Mouse (Mus musculus) megakaryocyte, embryonic 14.5 days (primary cell): ENCODE results near the gene Gpt2.

Experiments used
- FLI1 ChIP-seq: IDR thresholded peaks from 2 replicates; pipeline ENCODE4 v1.6.1; 2012; ENCODE audit warnings: low read length, inconsistent platforms, mixed read lengths
- GATA1 ChIP-seq: IDR thresholded peaks from 3 replicates; pipeline ENCODE4 v1.6.1; 2012; ENCODE audit warnings: mixed read lengths, low read length, inconsistent platforms, borderline replicate concordance

DNA sequence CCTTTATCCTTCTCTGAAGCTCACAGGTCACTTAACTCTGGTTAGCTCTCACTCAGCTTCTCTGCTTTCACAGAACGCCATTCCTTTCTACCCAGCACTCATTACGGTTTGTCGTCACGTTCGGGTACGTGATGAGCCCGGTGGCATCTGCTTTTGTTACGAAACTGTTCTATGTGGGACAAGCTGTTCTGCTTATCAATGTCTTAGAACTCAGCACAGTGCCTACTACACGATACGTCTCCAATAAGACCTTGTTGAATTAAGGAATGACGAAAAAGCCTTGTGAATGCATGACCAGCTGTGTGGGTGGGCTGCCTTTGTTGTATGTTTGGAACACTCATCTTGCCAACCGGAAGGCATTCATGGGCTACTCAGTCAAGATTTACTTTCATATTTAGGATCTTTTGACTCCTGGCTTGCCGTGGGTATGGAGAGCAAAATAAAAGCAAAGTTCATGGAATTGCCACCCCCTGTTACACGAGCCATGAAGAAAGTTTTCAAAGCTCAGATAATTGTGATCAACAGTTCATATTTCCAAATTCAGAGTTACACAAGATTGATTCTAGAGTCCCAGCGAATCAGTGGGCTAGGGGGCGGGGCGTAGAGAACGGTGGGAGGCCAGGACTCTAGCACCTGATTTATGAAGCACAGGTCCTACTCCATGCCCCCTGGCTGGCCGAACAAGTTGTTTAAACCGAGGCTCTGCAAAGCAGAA, 4.3 kb upstream of the Gpt2 start:
- TF ChIP-seq GATA1: no peak
- TF ChIP-seq FLI1: no peak
